Mouse (Mus musculus) cerebellum, adult 2 months (tissue): Measurements from ENCODE around the gene Tomm20. TPM values are rescaled to one million over a fixed set of nuclear protein-coding genes. Genes with fewer than 3 reads are reported as not detected.

Experiments used
- DNase-seq, 2 experiments: peaks; one replicate each; pipeline ENCODE4 v3.0.0; 2021
- H3K27ac ChIP-seq: fragments of 200-500 bp; 2 replicates; pipeline ENCODE4 v1.5.1; 2012; ENCODE audit warnings: low read length, control low read depth, inconsistent platforms; ENCODE audit not compliant: insufficient read depth
- H3K27me3 ChIP-seq: fragments of 200-500 bp; 2 replicates; pipeline ENCODE4 v1.6.1; 2012; ENCODE audit warnings: inconsistent platforms, mild to moderate bottlenecking, low read length, moderate library complexity; ENCODE audit not compliant: control insufficient read depth, insufficient read depth
- H3K4me1 ChIP-seq: fragments of 200-500 bp; 2 replicates; pipeline ENCODE4 v1.6.1; 2011; ENCODE audit warnings: low read length; ENCODE audit not compliant: control insufficient read depth, insufficient read depth
- H3K4me3 ChIP-seq: fragments of 200-500 bp; replicated peaks from 2 replicates; pipeline ENCODE3; 2011; ENCODE audit warnings: mild to moderate bottlenecking, low read depth, low read length, control low read depth; ENCODE audit not compliant: insufficient read depth
- CTCF ChIP-seq: fragments of 200-500 bp; IDR thresholded peaks from 2 replicates; pipeline ENCODE4 v1.5.1; 2011; ENCODE audit warnings: low read depth, mild to moderate bottlenecking, control low read depth, low read length, moderate library complexity, borderline replicate concordance; ENCODE audit not compliant: insufficient read depth
- POLR2A ChIP-seq: fragments of 200-500 bp; IDR thresholded peaks from 2 replicates; pipeline ENCODE4 v1.6.1; 2011; ENCODE audit warnings: low read length, control low read depth, borderline replicate concordance; ENCODE audit not compliant: insufficient read depth
- WGBS: fragments of 180-500 bp; shearing (Covaris S2); methylation state at CpG from one replicate; pipeline ENCODE4 v1.1.7; 2018; 5-methylcytosine and 5-hydroxymethylcytosine counted together
- polyA plus RNA-seq: library from polyadenylated mRNA; depleted of rRNA; stranded (reverse); fragments of >200 nt; gene quantifications from 2 replicates; pipeline ENCODE4 v1.2.3, GENCODE M21; 2012

Tomm20 gene
- polyA plus RNA-seq, 1 experiment: 195 TPM

- TF ChIP-seq CTCF (no peak), POLR2A (no peak)
- WGBS: 91% methylated on average over 1 of the region's 1 CpGs
Observed at GRCm38 (mm10) chr8:126901612-126902011, 44.0 kb downstream of the Tomm20 start.

GRCm38 (mm10) chr8:126901049-126901448 lies 44.6 kb downstream of the Tomm20 start:
- DNase-seq: no peak
- H3K4me3 ChIP-seq: no peak overlapping the region
- 65% methylated on average over 2 of the region's 2 CpGs for WGBS
- H3K27ac ChIP-seq: no peak overlapping the region
- no peaks in the 10 kb centered on the region for H3K4me1 ChIP-seq
- TF ChIP-seq POLR2A (no peak), CTCF (no peak)
- H3K27me3 ChIP-seq: no peaks in the 10 kb centered on the region

More at GRCm38 (mm10) chr8:126901612-126902011, 44.0 kb downstream of the Tomm20 start:
- Histone ChIP-seq H3K4me3 (no peak overlapping the region), H3K27ac (no peak overlapping the region), H3K4me1 (no peaks in the 10 kb centered on the region), H3K27me3 (no peaks in the 10 kb centered on the region)
- no peak for DNase-seq

GRCm38 (mm10) chr8:126895133-126895532 lies 50.5 kb downstream of the Tomm20 start:
- DNase-seq: no peak
- WGBS: 34% methylated on average over 6 of the region's 6 CpGs
- Histone ChIP-seq H3K4me3 (no peak overlapping the region), H3K27me3 (no peaks in the 10 kb centered on the region), H3K27ac (no peak overlapping the region), H3K4me1 (no peaks in the 10 kb centered on the region; the same call in 1 of the 2 replicates)
- TF ChIP-seq CTCF (no peak), POLR2A (no peak)

- whole genome bisulfite sequencing: 69% methylated on average over 3 of the region's 3 CpGs
- H3K4me3 ChIP-seq: no peak overlapping the region
- no peak overlapping the region for H3K27ac ChIP-seq
- no peak for TF ChIP-seq POLR2A
- TF ChIP-seq CTCF: no peak
- DNase-seq: peak in 1 of 2 experiments; percentile 24
- H3K4me1 ChIP-seq: peaks cover 7% of the 10 kb centered on the region
- H3K27me3 ChIP-seq: no peaks in the 10 kb centered on the region
Observed at GRCm38 (mm10) chr8:126887639-126888006, 58.0 kb downstream of the Tomm20 start.

- H3K4me1 ChIP-seq: peaks cover 7% of the 10 kb centered on the region
- H3K27me3 ChIP-seq: no peaks in the 10 kb centered on the region
- TF ChIP-seq CTCF (no peak), POLR2A (no peak)
- H3K27ac ChIP-seq: no peak overlapping the region
- peak in 1 of 2 experiments; percentile 19 for DNase-seq
- no peak overlapping the region for H3K4me3 ChIP-seq
- 66% methylated on average over 8 of the region's 8 CpGs for WGBS
Observed at GRCm38 (mm10) chr8:126886741-126887638, 58.7 kb downstream of the Tomm20 start.

GRCm38 (mm10) chr8:126885554-126886485 lies 59.8 kb downstream of the Tomm20 start:
- Histone ChIP-seq H3K4me1 (peaks cover 7% of the 10 kb centered on the region), H3K27ac (no peak overlapping the region), H3K27me3 (no peaks in the 10 kb centered on the region), H3K4me3 (no peak overlapping the region)
- 82% methylated on average over 13 of the region's 13 CpGs for WGBS
- DNase-seq: no peak
- TF ChIP-seq POLR2A (no peak), CTCF (peak; percentile 34; the same call in 1 of the 2 replicates)

GRCm38 (mm10) chr8:126884202-126884926 lies 61.3 kb downstream of the Tomm20 start:
- Histone ChIP-seq H3K4me1 (peaks cover 7% of the 10 kb centered on the region), H3K4me3 (no peak overlapping the region), H3K27me3 (no peaks in the 10 kb centered on the region), H3K27ac (no peak overlapping the region)
- 39% methylated on average over 6 of the region's 6 CpGs for WGBS
- DNase-seq: peak; percentile 34 to 56
- no peak for TF ChIP-seq CTCF
- no peak for TF ChIP-seq POLR2A
